Mouse (Mus musculus) E14TG2a.4 (cell line): ENCODE measurements around the gene Lrrc75a.

Experiments
- H3K27me3 ChIP-seq: 2 replicates; pipeline ENCODE4 v1.6.1; 2014; ENCODE audit warnings: low read length, control low read depth; ENCODE audit not compliant: insufficient read depth
- H3K36me3 ChIP-seq: 2 replicates; pipeline ENCODE4 v1.6.1; 2014; ENCODE audit warnings: low read length, control low read depth; ENCODE audit not compliant: insufficient read depth
- H3K4me1 ChIP-seq: replicated peaks from 2 replicates; pipeline ENCODE4 v1.6.1; 2014; ENCODE audit warnings: low read depth, low read length, control low read depth
- H3K4me3 ChIP-seq: replicated peaks from 2 replicates; pipeline ENCODE4 v1.5.1; 2014; ENCODE audit warnings: mild to moderate bottlenecking, low read length
- H3K9me3 ChIP-seq: 2 replicates; pipeline ENCODE4 v1.6.1; 2014; ENCODE audit warnings: low read length, control low read depth
- CTCF ChIP-seq: conservative IDR thresholded peaks from 2 replicates; pipeline ENCODE4 v1.5.1; 2014; ENCODE audit warnings: low read length
- NANOG ChIP-seq: IDR thresholded peaks from 2 replicates; pipeline ENCODE4 v1.6.1; 2014; ENCODE audit warnings: borderline replicate concordance, low read length, mixed read lengths
- POU5F1 ChIP-seq: IDR thresholded peaks from 2 replicates; pipeline ENCODE4 v1.6.1; 2014; ENCODE audit warnings: low read length, borderline replicate concordance

The Lrrc75a gene

DNA sequence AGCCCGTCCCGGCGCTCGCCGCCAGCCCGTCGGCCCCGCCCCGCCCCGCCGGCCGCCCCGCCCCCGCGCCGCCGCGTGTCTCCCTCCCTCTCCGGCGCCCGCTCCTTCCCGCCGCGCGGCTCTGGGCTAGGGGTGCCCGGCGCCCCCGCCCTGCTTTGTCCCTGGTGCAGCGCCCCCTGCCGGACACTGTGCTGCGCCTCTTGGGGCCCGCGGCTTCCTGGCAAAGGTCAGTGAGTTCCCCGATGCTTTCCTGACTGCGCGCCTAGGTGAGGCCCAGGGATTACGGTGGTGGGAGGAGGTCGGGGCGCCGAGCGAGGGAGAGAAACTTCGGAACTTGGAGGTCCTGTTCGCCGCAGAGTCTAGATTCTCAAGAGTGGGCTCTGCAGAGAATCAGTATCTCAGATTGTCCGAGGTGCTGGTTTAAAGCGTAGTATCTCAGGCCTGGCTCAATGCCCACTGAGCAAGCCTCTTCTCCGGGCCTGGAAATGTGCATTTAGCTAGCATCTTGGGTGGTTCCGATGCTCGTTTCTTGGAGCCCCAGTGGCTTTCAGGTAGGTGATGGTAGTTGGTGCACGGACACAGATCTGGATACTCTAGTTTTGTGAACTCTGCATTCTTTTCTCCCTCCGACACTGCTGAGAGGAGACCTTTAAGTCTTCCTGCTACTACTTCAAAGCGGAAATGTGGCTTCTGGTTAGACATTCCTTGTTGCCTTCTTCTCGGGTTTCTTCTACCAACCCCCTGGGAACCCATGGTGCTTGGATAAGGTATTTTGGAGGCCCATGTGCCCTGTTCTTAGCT is 468 bp upstream of the Lrrc75a start, which contains the start of gene Mmgt2:
Gene Mmgt2 (plus strand): TSS at position 74 of the 801 bp plus-strand sequence.
- Histone ChIP-seq H3K36me3 (peaks cover 21% of the 10 kb centered on the region; the same call in 1 of the 2 replicates), H3K4me3 (peak within 1 kb of the TSS; percentile 92), H3K9me3 (no peaks in the 10 kb centered on the region), H3K4me1 (peaks cover 48% of the 10 kb centered on the region), H3K27me3 (no peaks in the 10 kb centered on the region)
- TF ChIP-seq POU5F1 (no peak), CTCF (peak; percentile 31)

GRCm38 (mm10) chr11:62646958-62647515 is 1.3 kb downstream of the Lrrc75a start:
- Histone ChIP-seq H3K4me3 (peak overlapping the region; percentile 92), H3K9me3 (no peaks in the 10 kb centered on the region), H3K4me1 (peaks cover 63% of the 10 kb centered on the region), H3K27me3 (no peaks in the 10 kb centered on the region), H3K36me3 (peaks cover 16% of the 10 kb centered on the region; the same call in 1 of the 2 replicates)
- no peak for TF ChIP-seq CTCF
- no peak for TF ChIP-seq NANOG
- TF ChIP-seq POU5F1, result no peak

GRCm38 (mm10) chr11:62646495-62646843 is 1.9 kb downstream of the Lrrc75a start:
- no peak for TF ChIP-seq NANOG
- no peak for TF ChIP-seq CTCF
- TF ChIP-seq POU5F1, result no peak
- Histone ChIP-seq H3K9me3 (no peaks in the 10 kb centered on the region), H3K4me3 (peak overlapping the region; percentile 92), H3K4me1 (peaks cover 69% of the 10 kb centered on the region), H3K36me3 (peaks cover 10% of the 10 kb centered on the region; the same call in 1 of the 2 replicates), H3K27me3 (no peaks in the 10 kb centered on the region)

DNA sequence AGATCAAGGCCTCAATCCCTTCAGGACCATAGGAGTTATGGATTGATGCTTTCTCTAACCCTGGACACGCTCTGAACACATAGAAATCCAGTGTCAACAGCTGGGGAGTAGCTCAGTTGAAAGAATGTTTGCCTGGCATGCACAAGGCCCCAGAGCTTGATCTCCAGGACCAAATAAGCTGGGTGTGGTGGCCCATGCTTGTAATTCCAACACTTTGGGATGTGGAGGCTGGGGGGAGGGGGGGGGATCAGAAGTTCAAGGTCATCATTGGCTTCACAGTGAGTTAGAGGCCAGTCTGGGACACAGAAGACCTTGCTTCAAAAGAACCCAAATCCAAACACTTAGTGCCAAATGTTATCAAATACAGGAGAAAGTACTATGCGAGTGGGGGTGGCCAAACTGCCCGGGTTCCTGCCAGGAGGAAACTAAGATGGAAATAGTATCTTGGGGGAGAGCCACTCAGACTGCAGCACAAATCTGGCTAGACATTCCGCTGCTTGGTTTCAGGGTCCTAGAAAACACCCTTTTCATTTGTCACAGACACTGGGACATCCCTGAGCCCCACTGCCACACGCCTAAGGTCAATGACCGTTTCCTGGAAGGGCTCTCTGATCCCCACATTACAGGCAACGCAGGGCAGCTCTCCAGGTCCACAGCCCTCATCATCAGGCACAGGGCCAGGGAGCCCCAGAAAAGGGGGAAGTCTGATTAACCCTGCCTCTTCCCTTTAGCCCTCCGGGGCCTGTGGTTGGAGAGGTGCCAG is 2.4 kb downstream of the Lrrc75a start:
- peaks cover 72% of the 10 kb centered on the region for H3K4me1 ChIP-seq
- TF ChIP-seq POU5F1 (no peak), NANOG (no peak), CTCF (no peak)
- H3K4me3 ChIP-seq, result peak overlapping the region; percentile 92
- no peaks in the 10 kb centered on the region for H3K9me3 ChIP-seq
- peaks cover 8% of the 10 kb centered on the region; the same call in 1 of the 2 replicates for H3K36me3 ChIP-seq
- H3K27me3 ChIP-seq, result no peaks in the 10 kb centered on the region

DNA sequence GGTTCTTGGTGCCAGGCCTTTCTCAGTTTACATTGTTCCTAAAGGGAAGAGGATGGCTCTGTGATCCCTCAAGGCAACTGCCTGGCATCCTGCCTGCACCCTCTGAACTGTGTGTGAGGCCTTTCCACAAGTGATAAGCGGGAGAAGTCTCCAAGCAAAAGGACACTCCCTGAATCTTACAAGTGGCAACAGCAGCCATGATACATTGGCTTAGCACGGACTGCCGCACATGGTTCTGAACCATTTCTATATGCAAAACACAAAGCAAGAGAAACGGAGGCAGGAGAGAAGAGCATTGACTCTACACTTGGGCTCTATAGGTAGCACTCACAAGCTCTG is 3.0 kb downstream of the Lrrc75a start:
- H3K4me1 ChIP-seq, result peaks cover 74% of the 10 kb centered on the region
- peak overlapping the region; percentile 43 for H3K4me3 ChIP-seq
- H3K36me3 ChIP-seq, result 0 out of 2 replicates have a peak, but pooled peaks cover 4% of the 10 kb centered on the region
- no peaks in the 10 kb centered on the region for H3K9me3 ChIP-seq
- TF ChIP-seq CTCF, result no peak
- no peak for TF ChIP-seq POU5F1
- TF ChIP-seq NANOG, result no peak
- H3K27me3 ChIP-seq, result no peaks in the 10 kb centered on the region

- Histone ChIP-seq H3K9me3 (no peaks in the 10 kb centered on the region), H3K4me3 (peak overlapping the region; percentile 43), H3K36me3 (peaks cover 10% of the 10 kb centered on the region; the same call in 1 of the 2 replicates), H3K27me3 (no peaks in the 10 kb centered on the region), H3K4me1 (peaks cover 79% of the 10 kb centered on the region)
- TF ChIP-seq NANOG, result no peak
- TF ChIP-seq CTCF, result no peak
- no peak for TF ChIP-seq POU5F1
Measured at GRCm38 (mm10) chr11:62644602-62645336, 3.6 kb downstream of the Lrrc75a start.

GRCm38 (mm10) chr11:62643681-62644363 is 4.5 kb downstream of the Lrrc75a start:
- TF ChIP-seq CTCF (no peak), POU5F1 (no peak), NANOG (no peak)
- no peaks in the 10 kb centered on the region for H3K9me3 ChIP-seq
- H3K4me1 ChIP-seq, result peaks cover 80% of the 10 kb centered on the region
- H3K4me3 ChIP-seq, result no peak overlapping the region
- H3K27me3 ChIP-seq, result no peaks in the 10 kb centered on the region
- peaks cover 15% of the 10 kb centered on the region; the same call in 1 of the 2 replicates for H3K36me3 ChIP-seq
